Mouse (Mus musculus): ENCODE data around the gene Rbck1. TPM values are rescaled to one million over a fixed set of nuclear protein-coding genes. Genes with fewer than 3 reads are reported as not detected.
A peak's percentile ranks its signal among the peaks of the same experiment; 100 is the strongest.

The Rbck1 gene
- total RNA-seq, 4 experiments from 2014 or later, result 23.7 to 31.7 (median 27.1) TPM

GRCm38 (mm10) chr2:152344361-152344760 is 11.9 kb upstream of the Rbck1 start:
- DNase-seq (ENCODE audit: low spot score in 2 of 2), result no peak

GRCm38 (mm10) chr2:152343329-152344213 is 11.1 kb upstream of the Rbck1 start, which contains the start of gene Trib3:
Gene Trib3 (minus strand): TSS chr2:152344032.
- DNase-seq (ENCODE audit: low spot score in 2 of 2), result peak; percentile 42 to 61

- DNase-seq (ENCODE audit: low spot score in 2 of 2), result no peak
Measured at GRCm38 (mm10) chr2:152339631-152340179, 7.3 kb upstream of the Rbck1 start.

GRCm38 (mm10) chr2:152338319-152338718 is 5.9 kb upstream of the Rbck1 start:
- no peak for DNase-seq (ENCODE audit: low spot score in 2 of 2)

GRCm38 (mm10) chr2:152337591-152338212 is 5.2 kb upstream of the Rbck1 start:
- no peak for DNase-seq (ENCODE audit: low spot score in 2 of 2)

GRCm38 (mm10) chr2:152336856-152337255 is 4.4 kb upstream of the Rbck1 start:
- no peak for DNase-seq (ENCODE audit: low spot score in 2 of 2)

GRCm38 (mm10) chr2:152335289-152335820 is 2.9 kb upstream of the Rbck1 start:
- no peak for DNase-seq (ENCODE audit: low spot score in 2 of 2)

GRCm38 (mm10) chr2:152333345-152334006 is 1.0 kb upstream of the Rbck1 start:
- no peak for DNase-seq (ENCODE audit: low spot score in 2 of 2)

GRCm38 (mm10) chr2:152330858-152331423 is 1.5 kb downstream of the Rbck1 start:
- DNase-seq (ENCODE audit: low spot score in 2 of 2), result no peak

- no peak for DNase-seq (ENCODE audit: low spot score in 2 of 2)
Measured at GRCm38 (mm10) chr2:152327980-152328379, 4.5 kb downstream of the Rbck1 start.

- DNase-seq (ENCODE audit: low spot score in 2 of 2), result no peak
Measured at GRCm38 (mm10) chr2:152326654-152327053, 5.8 kb downstream of the Rbck1 start.

GRCm38 (mm10) chr2:152326157-152326556 is 6.3 kb downstream of the Rbck1 start:
- no peak for DNase-seq (ENCODE audit: low spot score in 2 of 2)

GRCm38 (mm10) chr2:152324842-152325241 is 7.6 kb downstream of the Rbck1 start:
- DNase-seq (ENCODE audit: low spot score in 2 of 2), result no peak

- no peak for DNase-seq (ENCODE audit: low spot score in 2 of 2)
Measured at GRCm38 (mm10) chr2:152323971-152324370, 8.5 kb downstream of the Rbck1 start.

- DNase-seq (ENCODE audit: low spot score in 2 of 2), result no peak
Measured at GRCm38 (mm10) chr2:152322198-152322597, 10.3 kb downstream of the Rbck1 start.

GRCm38 (mm10) chr2:152321558-152321957 is 10.9 kb downstream of the Rbck1 start:
- DNase-seq (ENCODE audit: low spot score in 2 of 2), result no peak

GRCm38 (mm10) chr2:152317054-152317453 is 15.4 kb downstream of the Rbck1 start:
- DNase-seq (ENCODE audit: low spot score in 2 of 2), result no peak

GRCm38 (mm10) chr2:152313926-152314325 is 18.5 kb downstream of the Rbck1 start:
- DNase-seq (ENCODE audit: low spot score in 2 of 2), result no peak

GRCm38 (mm10) chr2:152312996-152313395 is 19.5 kb downstream of the Rbck1 start:
- no peak for DNase-seq (ENCODE audit: low spot score in 2 of 2)

- no peak for DNase-seq (ENCODE audit: low spot score in 2 of 2)
Measured at GRCm38 (mm10) chr2:152307186-152307585, 25.3 kb downstream of the Rbck1 start.

GRCm38 (mm10) chr2:152305480-152305879 is 27.0 kb downstream of the Rbck1 start:
- DNase-seq (ENCODE audit: low spot score in 2 of 2), result no peak
